Mouse (Mus musculus) forebrain, embryonic 16.5 days (tissue): ENCODE results near the gene Mcl1. TPM values are rescaled to one million over a fixed set of nuclear protein-coding genes. Genes with fewer than 3 reads are reported as not detected.

Source experiments
- ATAC-seq: fragments of 200-750 bp; cut with Nextera tagmentation; 2 replicates; pipeline ENCODE4 v1.8.0; 2017; ENCODE audit warnings: mild to moderate bottlenecking, moderate library complexity
- H3K27ac ChIP-seq: fragments of 300-500 bp; sonication (generic); 2 replicates; pipeline ENCODE4 v1.5.1; 2014; ENCODE audit warnings: low read length, control low read depth
- H3K27me3 ChIP-seq: fragments of 300-500 bp; sonication (generic); replicated peaks from 2 replicates; pipeline ENCODE4 v1.6.1; 2014; ENCODE audit warnings: low read length; ENCODE audit not compliant: control insufficient read depth, insufficient read depth
- H3K36me3 ChIP-seq: fragments of 300-500 bp; sonication (generic); 2 replicates; pipeline ENCODE4 v1.6.1; 2014; ENCODE audit not compliant: control insufficient read depth, insufficient read depth
- H3K4me1 ChIP-seq: fragments of 300-500 bp; sonication (generic); replicated peaks from 2 replicates; pipeline ENCODE4 v1.6.1; 2014; ENCODE audit warnings: low read length; ENCODE audit not compliant: control insufficient read depth, insufficient read depth
- H3K4me2 ChIP-seq: fragments of 300-500 bp; sonication (generic); 2 replicates; pipeline ENCODE4 v1.6.1; 2014; ENCODE audit warnings: mild to moderate bottlenecking, low read length, control low read depth
- H3K4me3 ChIP-seq: fragments of 300-500 bp; sonication (generic); replicated peaks from 2 replicates; pipeline ENCODE4 v1.5.1; 2014; ENCODE audit warnings: mild to moderate bottlenecking, low read length, control low read depth
- H3K9ac ChIP-seq: fragments of 300-500 bp; sonication (generic); replicated peaks from 2 replicates; pipeline ENCODE4 v1.6.1; 2014; ENCODE audit warnings: low read depth, low read length, control low read depth
- H3K9me3 ChIP-seq: fragments of 300-500 bp; sonication (generic); 2 replicates; pipeline ENCODE4 v1.6.1; 2016; ENCODE audit warnings: low read length; ENCODE audit not compliant: control insufficient read depth
- WGBS: fragments of 180-500 bp; shearing (Covaris S2); extraction: QIAGEN DNeasy Blood & Tissue Kit; methylation state at CpG from one replicate; pipeline ENCODE4 v1.1.7; 2014; 5-methylcytosine and 5-hydroxymethylcytosine counted together
- polyA plus RNA-seq: library from polyadenylated mRNA; unstranded; fragments of >200 nt; fragmentation: Nextera tagmentation; extraction: Ambion mirVana; gene quantifications from 2 replicates; pipeline ENCODE4 v1.2.1, GENCODE M21; 2015

Mcl1 gene
- polyA plus RNA-seq, 1 experiment from 2014 or later: 43.4 TPM

DNA sequence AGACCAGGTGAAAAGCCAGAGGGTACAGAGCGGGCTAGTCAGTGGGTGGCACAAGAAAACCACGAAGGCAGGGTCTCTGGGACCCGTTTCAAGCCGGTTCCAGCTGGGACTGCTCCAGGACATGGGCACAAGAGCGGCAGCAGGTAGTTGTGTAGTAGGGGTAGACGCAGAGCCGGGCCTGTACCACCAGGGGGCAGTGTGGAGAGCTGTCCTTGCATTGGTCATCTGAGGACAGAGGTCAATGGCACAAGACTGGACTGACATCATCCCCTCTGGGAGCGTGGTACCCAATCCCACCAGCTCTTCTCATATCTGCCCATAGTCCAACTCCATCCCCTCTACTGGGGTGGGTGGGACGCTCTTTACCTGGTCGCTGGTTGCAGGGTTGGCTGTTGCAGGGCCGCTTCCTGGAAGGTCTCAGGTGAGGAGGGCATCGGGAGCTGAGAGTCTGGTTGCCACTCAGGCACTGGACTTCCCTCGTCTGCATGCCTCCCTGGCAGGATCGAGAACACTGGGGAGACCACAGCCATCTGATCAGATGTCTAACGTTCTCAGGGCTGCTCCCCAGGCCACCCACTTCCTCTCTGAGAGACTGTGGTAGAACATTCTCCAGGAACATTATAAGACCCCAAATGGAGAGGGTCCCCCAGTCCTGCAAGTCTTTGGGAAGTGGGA, 18.3 kb downstream of the Mcl1 start:
- Histone ChIP-seq H3K4me1 (0 out of 2 replicates have a peak, but pooled peaks cover 3% of the 10 kb centered on the region), H3K4me2 (no peak overlapping the region), H3K9me3 (no peaks in the 10 kb centered on the region), H3K36me3 (no peaks in the 10 kb centered on the region; the same call in 1 of the 2 replicates), H3K27ac (no peak overlapping the region), H3K9ac (no peak overlapping the region), H3K4me3 (no peak overlapping the region), H3K27me3 (no peaks in the 10 kb centered on the region)
- 59% methylated on average over 15 of the region's 15 CpGs for WGBS
- no peak for ATAC-seq

DNA sequence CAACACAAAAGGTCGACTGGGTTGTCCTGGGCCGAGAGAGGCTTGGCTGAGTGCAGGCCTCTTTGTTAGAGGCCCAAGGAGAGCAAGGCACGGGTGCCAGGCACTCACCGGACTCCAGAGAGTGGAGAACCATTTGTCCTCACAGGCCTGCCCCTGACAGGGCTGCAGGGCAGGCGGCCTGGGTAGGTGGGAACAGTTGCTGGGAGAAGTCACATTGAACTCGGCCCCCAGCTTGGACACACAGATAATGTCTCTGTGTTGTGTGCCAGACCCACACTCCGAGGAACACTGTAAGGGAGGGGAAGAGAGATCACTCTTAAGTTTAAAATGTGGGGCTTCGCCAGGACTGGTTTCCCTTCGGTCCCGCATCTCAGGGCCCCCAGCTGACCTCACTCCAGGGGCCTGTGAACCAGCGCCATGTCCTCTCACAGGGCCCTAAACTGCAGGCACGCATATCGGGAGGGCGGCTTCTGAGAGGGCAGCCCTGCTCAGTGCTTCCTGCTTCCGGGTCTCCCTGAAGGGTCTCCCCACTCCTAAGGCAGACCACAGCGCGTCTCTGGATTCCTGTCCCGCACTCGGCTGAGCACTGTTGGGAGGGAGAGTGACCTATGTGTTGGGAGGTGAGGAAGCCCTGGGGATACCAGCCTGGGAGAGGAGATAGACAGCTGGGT, 19.0 kb downstream of the Mcl1 start:
- Histone ChIP-seq H3K9ac (no peak overlapping the region), H3K9me3 (no peaks in the 10 kb centered on the region), H3K36me3 (no peaks in the 10 kb centered on the region; the same call in 1 of the 2 replicates), H3K4me2 (no peak overlapping the region), H3K27ac (no peak overlapping the region), H3K4me3 (no peak overlapping the region), H3K4me1 (0 out of 2 replicates have a peak, but pooled peaks cover 3% of the 10 kb centered on the region), H3K27me3 (no peaks in the 10 kb centered on the region)
- no peak for ATAC-seq
- 85% methylated on average over 19 of the region's 19 CpGs for WGBS

DNA sequence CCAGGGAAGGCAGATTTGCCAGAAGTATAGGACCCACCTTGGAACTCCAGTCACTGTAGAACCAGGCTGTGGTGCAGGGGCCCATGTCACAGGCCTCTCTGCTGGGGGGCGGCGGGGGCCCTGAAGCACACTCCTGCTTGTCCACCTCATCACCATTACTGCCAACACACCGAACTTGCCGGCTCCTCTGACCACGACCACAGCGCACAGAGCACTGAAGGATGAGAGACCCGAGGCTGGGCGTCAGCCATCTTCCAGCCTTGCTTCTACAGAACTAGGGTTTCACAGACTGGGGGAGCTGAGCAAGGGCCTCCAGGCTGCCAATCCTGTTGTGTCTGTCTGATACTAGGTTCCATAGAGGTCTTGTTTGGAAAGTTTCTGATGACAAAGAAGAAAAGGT, 21.0 kb downstream of the Mcl1 start:
- 93% methylated on average over 8 of the region's 8 CpGs for WGBS

DNA sequence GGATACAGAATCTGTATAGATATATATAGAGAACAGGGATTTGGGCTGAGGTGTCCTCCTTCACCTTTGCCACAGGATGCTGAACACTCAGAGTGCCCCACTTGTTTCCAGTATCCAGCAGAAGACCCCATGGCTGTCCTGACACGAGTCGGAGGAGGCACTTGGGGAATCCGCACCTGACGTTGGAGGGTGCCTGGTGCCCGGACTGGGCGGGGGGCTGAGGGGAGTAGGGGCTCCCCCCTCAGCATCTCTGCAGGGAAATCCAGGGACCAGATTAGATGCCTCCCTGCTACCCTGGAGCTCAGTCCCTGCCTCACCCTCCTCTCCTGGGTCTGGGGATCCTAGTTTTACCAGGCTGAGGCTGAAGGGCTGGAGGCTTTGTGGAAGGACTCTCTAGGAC, 22.1 kb downstream of the Mcl1 start:
- H3K4me1 ChIP-seq: no peaks in the 10 kb centered on the region
- no peak overlapping the region for H3K4me2 ChIP-seq
- 87% methylated on average over 6 of the region's 6 CpGs for whole genome bisulfite sequencing
- no peak overlapping the region for H3K9ac ChIP-seq
- no peaks in the 10 kb centered on the region for H3K27me3 ChIP-seq
- no peak for ATAC-seq
- no peaks in the 10 kb centered on the region for H3K36me3 ChIP-seq
- no peak overlapping the region for H3K4me3 ChIP-seq
- no peaks in the 10 kb centered on the region for H3K9me3 ChIP-seq
- no peak overlapping the region for H3K27ac ChIP-seq

More for the DNA sequence above, 21.0 kb downstream of the Mcl1 start:
- H3K36me3 ChIP-seq: no peaks in the 10 kb centered on the region
- no peaks in the 10 kb centered on the region for H3K27me3 ChIP-seq
- 0 out of 2 replicates have a peak, but pooled peaks cover 3% of the 10 kb centered on the region for H3K4me1 ChIP-seq
- H3K27ac ChIP-seq: no peak overlapping the region
- H3K9ac ChIP-seq: no peak overlapping the region
- H3K9me3 ChIP-seq: no peaks in the 10 kb centered on the region
- H3K4me2 ChIP-seq: no peak overlapping the region
- ATAC-seq: no peak
- no peak overlapping the region for H3K4me3 ChIP-seq

DNA sequence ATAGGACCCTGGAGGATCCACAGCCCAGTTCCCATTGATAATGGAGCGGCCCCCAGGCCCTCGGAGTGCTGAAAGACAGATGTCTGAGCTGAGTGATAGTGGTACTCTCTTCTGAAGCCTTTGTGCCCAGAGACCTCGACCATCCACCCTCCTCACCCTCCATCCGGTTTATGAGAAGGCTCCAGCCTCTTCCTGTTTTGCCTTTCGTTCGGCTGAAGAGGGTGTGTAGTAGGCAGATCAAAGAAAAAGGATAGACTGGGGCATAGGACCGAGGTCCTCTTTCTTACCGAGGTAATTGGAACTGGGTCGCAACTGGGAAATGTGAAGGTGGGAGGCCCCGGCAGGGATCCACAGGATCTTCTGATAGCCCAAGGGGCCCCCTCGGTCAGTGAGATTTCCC, 22.8 kb downstream of the Mcl1 start:
- Histone ChIP-seq H3K36me3 (no peaks in the 10 kb centered on the region), H3K4me3 (no peak overlapping the region), H3K27ac (no peak overlapping the region), H3K27me3 (no peaks in the 10 kb centered on the region), H3K4me2 (no peak overlapping the region), H3K9me3 (no peaks in the 10 kb centered on the region), H3K4me1 (no peaks in the 10 kb centered on the region), H3K9ac (no peak overlapping the region)
- 62% methylated on average over 11 of the region's 11 CpGs for WGBS
- no peak for ATAC-seq

DNA sequence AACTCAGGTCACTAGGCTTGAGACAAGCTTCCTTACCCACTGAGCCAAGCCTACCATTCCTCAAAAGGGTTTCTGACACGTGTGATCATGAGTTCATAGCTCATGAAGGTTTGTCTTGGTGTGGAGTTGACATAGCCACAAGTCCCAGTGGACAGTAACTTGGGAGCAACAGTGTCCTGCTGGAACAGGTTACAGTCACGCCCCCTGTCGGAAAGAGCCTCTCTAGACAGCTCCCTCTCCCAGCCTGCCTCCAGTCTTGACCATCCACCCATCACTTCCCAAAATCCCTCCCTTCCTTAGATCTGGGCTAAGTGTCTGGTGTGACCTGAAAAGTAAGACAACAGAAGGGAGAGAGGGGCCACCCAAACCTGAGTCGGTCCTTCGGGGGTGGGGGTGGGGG, 24.3 kb downstream of the Mcl1 start:
- no peaks in the 10 kb centered on the region for H3K27me3 ChIP-seq
- no peak overlapping the region for H3K27ac ChIP-seq
- no peaks in the 10 kb centered on the region for H3K36me3 ChIP-seq
- no peak overlapping the region for H3K4me2 ChIP-seq
- H3K4me3 ChIP-seq: no peak overlapping the region
- peaks cover 9% of the 10 kb centered on the region for H3K4me1 ChIP-seq
- no peaks in the 10 kb centered on the region for H3K9me3 ChIP-seq
- ATAC-seq: no peak
- H3K9ac ChIP-seq: no peak overlapping the region
- 63% methylated on average over 5 of the region's 5 CpGs for WGBS

DNA sequence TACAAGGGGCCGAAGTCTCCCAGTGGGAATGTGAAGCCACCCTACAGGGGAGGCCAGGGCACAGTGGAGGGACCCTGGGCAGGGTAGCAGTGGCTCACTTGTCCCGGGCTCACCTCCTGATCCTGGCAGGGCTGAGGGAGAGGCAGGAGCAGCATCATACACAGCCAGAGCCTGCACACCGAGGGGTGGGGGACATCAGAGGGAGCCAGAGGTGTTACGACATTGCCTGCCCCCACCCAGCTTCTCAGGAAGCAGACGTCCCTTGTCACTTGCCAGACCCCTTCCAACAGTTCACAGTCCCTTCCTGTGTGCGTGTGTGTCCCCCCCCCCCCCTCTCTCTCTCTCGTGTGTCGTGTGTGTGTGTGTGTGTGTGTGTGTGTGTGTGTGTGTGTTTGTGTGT, 26.3 kb downstream of the Mcl1 start:
- Histone ChIP-seq H3K9ac (no peak overlapping the region), H3K9me3 (no peaks in the 10 kb centered on the region), H3K4me3 (no peak overlapping the region), H3K36me3 (no peaks in the 10 kb centered on the region), H3K27me3 (no peaks in the 10 kb centered on the region), H3K4me2 (no peak overlapping the region), H3K27ac (no peak overlapping the region), H3K4me1 (peaks cover 11% of the 10 kb centered on the region)
- WGBS: 60% methylated on average over 5 of the region's 8 CpGs
- no peak for ATAC-seq

- H3K27ac ChIP-seq: no peak overlapping the region
- H3K9ac ChIP-seq: no peak overlapping the region
- no peak overlapping the region for H3K4me2 ChIP-seq
- H3K9me3 ChIP-seq: no peaks in the 10 kb centered on the region
- H3K36me3 ChIP-seq: no peaks in the 10 kb centered on the region
- WGBS: 86% methylated on average over 4 of the region's 4 CpGs
- no peak for ATAC-seq
- H3K4me3 ChIP-seq: no peak overlapping the region
- H3K27me3 ChIP-seq: no peaks in the 10 kb centered on the region
- H3K4me1 ChIP-seq: peaks cover 11% of the 10 kb centered on the region
These were observed 26.7 kb downstream of the Mcl1 start for GRCm38 (mm10) chr3:95685301-95685700.

- no peaks in the 10 kb centered on the region for H3K9me3 ChIP-seq
- no peak overlapping the region for H3K4me3 ChIP-seq
- peaks cover 11% of the 10 kb centered on the region for H3K4me1 ChIP-seq
- H3K36me3 ChIP-seq: no peaks in the 10 kb centered on the region
- H3K27ac ChIP-seq: no peak overlapping the region
- H3K27me3 ChIP-seq: no peaks in the 10 kb centered on the region
- H3K9ac ChIP-seq: no peak overlapping the region
- no peak for ATAC-seq
- no peak overlapping the region for H3K4me2 ChIP-seq
- WGBS: 80% methylated on average over 2 of the region's 2 CpGs
These were observed 27.1 kb downstream of the Mcl1 start for GRCm38 (mm10) chr3:95685701-95686100.
